Mouse (Mus musculus) forebrain, postnatal 0 days (tissue): ENCODE results near the gene Tdrd3. TPM values are rescaled to one million over a fixed set of nuclear protein-coding genes. Genes with fewer than 3 reads are reported as not detected.

Source experiments
- ATAC-seq: fragments of 200-750 bp; cut with Nextera tagmentation; 2 replicates; pipeline ENCODE4 v1.8.0; 2017; ENCODE audit warnings: mild to moderate bottlenecking, moderate library complexity
- DNase-seq: peaks from one replicate; pipeline ENCODE4 v3.0.0-alpha.2; 2015
- H3K27ac ChIP-seq: fragments of 300-500 bp; sonication (generic); 2 replicates; pipeline ENCODE4 v1.5.1; 2014; ENCODE audit warnings: low read depth, mild to moderate bottlenecking, antibody characterized with exemption, low read length, moderate library complexity, mixed read lengths
- H3K27me3 ChIP-seq: fragments of 300-500 bp; sonication (generic); 2 replicates; pipeline ENCODE4 v1.6.1; 2014; ENCODE audit warnings: mild to moderate bottlenecking, low read length, mixed read lengths; ENCODE audit not compliant: insufficient read depth
- H3K36me3 ChIP-seq: fragments of 300-500 bp; sonication (generic); 2 replicates; pipeline ENCODE4 v1.6.1; 2014; ENCODE audit warnings: mild to moderate bottlenecking, moderate library complexity; ENCODE audit not compliant: insufficient read depth
- H3K4me1 ChIP-seq: fragments of 300-500 bp; sonication (generic); 2 replicates; pipeline ENCODE4 v1.6.1; 2014; ENCODE audit warnings: antibody characterized with exemption; ENCODE audit not compliant: insufficient read depth
- H3K4me2 ChIP-seq: fragments of 300-500 bp; sonication (generic); 2 replicates; pipeline ENCODE4 v1.6.1; 2014; ENCODE audit warnings: low read depth, mild to moderate bottlenecking, moderate library complexity
- H3K4me3 ChIP-seq: fragments of 300-500 bp; sonication (generic); 2 replicates; pipeline ENCODE4 v1.5.1; 2014; ENCODE audit warnings: low read depth, low read length, mixed read lengths
- H3K9ac ChIP-seq: fragments of 300-500 bp; sonication (generic); 2 replicates; pipeline ENCODE4 v1.6.1; 2014; ENCODE audit warnings: mild to moderate bottlenecking
- H3K9me3 ChIP-seq: fragments of 300-500 bp; sonication (generic); 2 replicates; pipeline ENCODE4 v1.6.1; 2016; ENCODE audit warnings: low read length
- CTCF ChIP-seq: sonication (generic); IDR thresholded peaks from 2 replicates; pipeline ENCODE4 v1.5.1; 2016; ENCODE audit warnings: antibody characterized with exemption, control low read depth, low read depth
- WGBS: fragments of 180-500 bp; shearing (Covaris S2); extraction: QIAGEN DNeasy Blood & Tissue Kit; methylation state at CpG from one replicate; pipeline ENCODE4 v1.1.7; 2014; 5-methylcytosine and 5-hydroxymethylcytosine counted together
- polyA plus RNA-seq: library from polyadenylated mRNA; unstranded; fragments of >200 nt; fragmentation: Nextera tagmentation; extraction: Ambion mirVana; gene quantifications from 2 replicates; pipeline ENCODE4 v1.2.1, GENCODE M21; 2015
- total RNA-seq: library from RNA; depleted of rRNA; stranded (reverse); fragments of >200 nt; gene quantifications from 2 replicates; pipeline ENCODE4 v1.2.3, GENCODE M21; 2014

The Tdrd3 gene
- total and polyA plus RNA-seq, 2 experiments from 2014 or later = 40.8 to 45.4 TPM

GRCm38 (mm10) chr14:87427032-87427431, 10.6 kb downstream of the Tdrd3 start:
- Histone ChIP-seq H3K4me1 (no peaks in the 10 kb centered on the region), H3K27ac (no peak overlapping the region), H3K9ac (no peak overlapping the region), H3K9me3 (no peaks in the 10 kb centered on the region), H3K27me3 (no peaks in the 10 kb centered on the region), H3K4me2 (no peak overlapping the region), H3K4me3 (no peak overlapping the region), H3K36me3 (no peaks in the 10 kb centered on the region)
- TF ChIP-seq CTCF = no peak
- ATAC-seq (no peak), DNase-seq (no peak)
- WGBS = 87% methylated on average over 4 of the region's 4 CpGs

DNA sequence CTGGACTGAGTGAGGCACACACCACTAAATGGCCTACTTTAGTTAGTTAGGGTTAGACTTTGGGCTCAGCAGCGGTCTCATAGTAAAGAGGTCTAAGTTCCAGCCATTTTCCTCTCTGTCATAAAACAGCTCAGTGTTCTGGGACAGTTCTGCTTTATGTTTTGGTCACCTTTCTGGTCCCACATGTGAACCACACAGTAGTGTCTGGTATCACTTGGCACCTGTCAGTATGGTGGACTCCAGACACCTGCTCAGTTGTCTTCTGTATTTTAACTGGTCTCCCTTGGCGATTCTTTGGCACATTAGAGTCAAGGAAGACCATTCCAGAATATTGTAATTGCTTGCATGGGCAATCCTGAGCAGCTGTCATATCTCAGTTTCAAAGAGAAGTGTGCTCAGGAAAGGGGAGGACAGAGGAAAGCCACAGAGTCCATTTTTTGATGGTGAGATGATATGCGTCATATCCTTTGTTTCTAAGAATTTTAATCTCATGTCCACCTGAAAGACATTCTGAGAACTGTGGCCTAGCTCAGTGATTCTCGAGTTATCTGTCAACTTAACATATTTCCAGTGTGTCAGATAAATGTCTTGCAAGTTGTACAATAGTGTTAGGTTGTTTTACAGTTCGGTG, 11.3 kb downstream of the Tdrd3 start:
- ATAC-seq (no peak), DNase-seq (no peak)
- Histone ChIP-seq H3K4me3 (no peak overlapping the region), H3K4me1 (no peaks in the 10 kb centered on the region), H3K9me3 (no peaks in the 10 kb centered on the region), H3K9ac (no peak overlapping the region), H3K27ac (no peak overlapping the region), H3K36me3 (no peaks in the 10 kb centered on the region), H3K4me2 (no peak overlapping the region), H3K27me3 (no peaks in the 10 kb centered on the region)
- TF ChIP-seq CTCF = no peak
- WGBS = 80% methylated on average over 5 of the region's 5 CpGs

- H3K4me2 ChIP-seq = no peak overlapping the region
- no peak overlapping the region for H3K4me3 ChIP-seq
- H3K36me3 ChIP-seq = 0 out of 2 replicates have a peak, but pooled peaks cover 3% of the 10 kb centered on the region
- H3K4me1 ChIP-seq = no peaks in the 10 kb centered on the region
- H3K27me3 ChIP-seq = no peaks in the 10 kb centered on the region
- ATAC-seq (no peak), DNase-seq (no peak)
- TF ChIP-seq CTCF = no peak
- H3K27ac ChIP-seq = no peak overlapping the region
- 66% methylated on average over 5 of the region's 5 CpGs for WGBS
- H3K9ac ChIP-seq = no peak overlapping the region
- no peaks in the 10 kb centered on the region for H3K9me3 ChIP-seq
Observed at GRCm38 (mm10) chr14:87433390-87433915, 17.0 kb downstream of the Tdrd3 start.

DNA sequence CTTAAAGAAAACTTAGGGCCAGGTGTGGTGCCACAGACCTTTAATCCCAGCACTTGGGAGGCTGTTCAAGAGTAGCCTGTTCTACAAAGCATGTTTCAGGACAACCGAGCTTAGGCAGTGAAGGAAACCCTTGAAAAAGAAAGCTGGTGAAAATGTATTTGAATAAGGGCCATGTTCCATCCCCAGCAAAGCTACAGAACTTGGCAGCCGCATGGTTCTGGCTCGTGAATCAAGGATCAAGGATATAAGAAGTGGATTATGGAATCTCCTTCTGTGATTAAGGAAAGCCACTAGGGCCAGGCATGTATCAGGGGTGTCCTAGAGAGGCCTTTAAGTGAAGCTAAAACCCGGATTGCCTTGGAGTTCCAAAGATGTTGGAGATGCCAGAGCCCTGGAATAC, 18.9 kb downstream of the Tdrd3 start:
- no peak overlapping the region for H3K27ac ChIP-seq
- ATAC-seq (no peak), DNase-seq (no peak)
- no peaks in the 10 kb centered on the region for H3K9me3 ChIP-seq
- no peaks in the 10 kb centered on the region for H3K27me3 ChIP-seq
- H3K4me1 ChIP-seq = no peaks in the 10 kb centered on the region
- WGBS = 85% methylated on average over 4 of the region's 4 CpGs
- no peak overlapping the region for H3K4me2 ChIP-seq
- no peak overlapping the region for H3K9ac ChIP-seq
- H3K4me3 ChIP-seq = no peak overlapping the region
- no peak for TF ChIP-seq CTCF
- H3K36me3 ChIP-seq = 0 out of 2 replicates have a peak, but pooled peaks cover 3% of the 10 kb centered on the region

GRCm38 (mm10) chr14:87439721-87440120, 23.3 kb downstream of the Tdrd3 start:
- H3K27ac ChIP-seq = no peak overlapping the region
- H3K27me3 ChIP-seq = no peaks in the 10 kb centered on the region
- no peak overlapping the region for H3K4me3 ChIP-seq
- no peaks in the 10 kb centered on the region for H3K4me1 ChIP-seq
- TF ChIP-seq CTCF = no peak
- H3K4me2 ChIP-seq = no peak overlapping the region
- no peak overlapping the region for H3K9ac ChIP-seq
- WGBS = 3% methylated on average over 2 of the region's 2 CpGs
- H3K36me3 ChIP-seq = 0 out of 2 replicates have a peak, but pooled peaks cover 3% of the 10 kb centered on the region
- no peaks in the 10 kb centered on the region for H3K9me3 ChIP-seq
- ATAC-seq (no peak), DNase-seq (no peak)

- Histone ChIP-seq H3K27me3 (no peaks in the 10 kb centered on the region), H3K4me2 (no peak overlapping the region), H3K36me3 (no peaks in the 10 kb centered on the region), H3K9ac (no peak overlapping the region), H3K4me1 (no peaks in the 10 kb centered on the region), H3K4me3 (no peak overlapping the region), H3K27ac (no peak overlapping the region), H3K9me3 (no peaks in the 10 kb centered on the region)
- TF ChIP-seq CTCF = no peak
- no peak for ATAC-seq
- 83% methylated on average over 8 of the region's 8 CpGs for WGBS
- no peak for DNase-seq
Observed at GRCm38 (mm10) chr14:87446331-87446913, 30.0 kb downstream of the Tdrd3 start.
